Mouse (Mus musculus): Measurements from ENCODE around the gene Clcn1. TPM values are rescaled to one million over a fixed set of nuclear protein-coding genes. Genes with fewer than 3 reads are reported as not detected.

The Clcn1 gene
- 0.94 and 1.9 TPM in 2 replicates for polyA plus RNA-seq (2014; fragmentation: Nextera tagmentation; extraction: Ambion mirVana)

GRCm38 (mm10) chr6:42286448-42286847, at the start of gene Clcn1:
TSS of gene Clcn1 (plus strand) at chr6:42286685.
- no peak within 1 kb of the TSS for H3K27ac ChIP-seq
- no peak within 1 kb of the TSS for H3K4me3 ChIP-seq (replicated peaks; ENCODE audit: low read length)
- ATAC-seq (ENCODE audit: low FRiP score) (peak; percentile 59; the same call in 1 of the 2 replicates), DNase-seq (ENCODE audit: low spot score) (no peak)
- H3K9me3 ChIP-seq (ENCODE audit: control insufficient read depth, low read length) = no peaks in the 10 kb centered on the region
- H3K27me3 ChIP-seq (ENCODE audit: control insufficient read depth, insufficient read depth, low read length) = no peaks in the 10 kb centered on the region
- no peak within 1 kb of the TSS for H3K9ac ChIP-seq
- WGBS = 89% methylated on average over 4 of the region's 5 CpGs
- H3K36me3 ChIP-seq (replicated peaks; ENCODE audit: control insufficient read depth, insufficient read depth) = peaks cover 74% of the 10 kb centered on the region
- H3K4me2 ChIP-seq (replicated peaks) = no peak within 1 kb of the TSS
- no peaks in the 10 kb centered on the region for H3K4me1 ChIP-seq (replicated peaks; ENCODE audit: control insufficient read depth, insufficient read depth, low read length)

GRCm38 (mm10) chr6:42237276-42237805, 49.1 kb upstream of the Clcn1 start:
- ATAC-seq (ENCODE audit: low FRiP score) = no peak
- no peak for DNase-seq (ENCODE audit: low spot score)
- 75% methylated on average over 6 of the region's 6 CpGs for WGBS

GRCm38 (mm10) chr6:42241311-42242045, 45.0 kb upstream of the Clcn1 start:
- H3K4me2 ChIP-seq (replicated peaks) = no peak overlapping the region
- H3K4me1 ChIP-seq (replicated peaks; ENCODE audit: control insufficient read depth, insufficient read depth, low read length) = no peaks in the 10 kb centered on the region
- DNase-seq (ENCODE audit: low spot score) = no peak
- H3K4me3 ChIP-seq (replicated peaks; ENCODE audit: low read length) = no peak overlapping the region
- H3K36me3 ChIP-seq (replicated peaks; ENCODE audit: control insufficient read depth, insufficient read depth) = no peaks in the 10 kb centered on the region
- H3K27me3 ChIP-seq (ENCODE audit: control insufficient read depth, insufficient read depth, low read length) = no peaks in the 10 kb centered on the region
- ATAC-seq (ENCODE audit: low FRiP score) = no peak
- WGBS = 84% methylated on average over 6 of the region's 6 CpGs
- no peak overlapping the region for H3K27ac ChIP-seq
- H3K9me3 ChIP-seq (ENCODE audit: control insufficient read depth, low read length) = no peaks in the 10 kb centered on the region
- no peak overlapping the region for H3K9ac ChIP-seq

More at GRCm38 (mm10) chr6:42237276-42237805, 49.1 kb upstream of the Clcn1 start:
- H3K27ac ChIP-seq = no peak overlapping the region
- no peak overlapping the region for H3K4me3 ChIP-seq (replicated peaks; ENCODE audit: low read length)
- H3K9ac ChIP-seq = no peak overlapping the region
- no peaks in the 10 kb centered on the region for H3K4me1 ChIP-seq (replicated peaks; ENCODE audit: control insufficient read depth, insufficient read depth, low read length)
- no peak overlapping the region for H3K4me2 ChIP-seq (replicated peaks)
- no peaks in the 10 kb centered on the region for H3K27me3 ChIP-seq (ENCODE audit: control insufficient read depth, insufficient read depth, low read length)
- no peaks in the 10 kb centered on the region for H3K36me3 ChIP-seq (replicated peaks; ENCODE audit: control insufficient read depth, insufficient read depth)
- H3K9me3 ChIP-seq (ENCODE audit: control insufficient read depth, low read length) = no peaks in the 10 kb centered on the region

GRCm38 (mm10) chr6:42245711-42246353, 40.7 kb upstream of the Clcn1 start, which contains the start of gene Gstk1:
TSS of gene Gstk1 (plus strand) at chr6:42245935.
- WGBS = 3% methylated on average over 28 of the region's 28 CpGs
- H3K27ac ChIP-seq = no peak within 1 kb of the TSS

GRCm38 (mm10) chr6:42247173-42247572, 39.3 kb upstream of the Clcn1 start:
- peak overlapping the region; percentile 25 for H3K4me3 ChIP-seq (replicated peaks; ENCODE audit: low read length)
- peak overlapping the region; percentile 37 for H3K4me2 ChIP-seq (replicated peaks)
- no peaks in the 10 kb centered on the region for H3K36me3 ChIP-seq (replicated peaks; ENCODE audit: control insufficient read depth, insufficient read depth)
- H3K27me3 ChIP-seq (ENCODE audit: control insufficient read depth, insufficient read depth, low read length) = no peaks in the 10 kb centered on the region
- no peaks in the 10 kb centered on the region for H3K4me1 ChIP-seq (replicated peaks; ENCODE audit: control insufficient read depth, insufficient read depth, low read length)
- H3K27ac ChIP-seq = no peak overlapping the region
- DNase-seq (ENCODE audit: low spot score) (no peak), ATAC-seq (ENCODE audit: low FRiP score) (peak; percentile 35; the same call in 1 of the 2 replicates)
- H3K9ac ChIP-seq = peak overlapping the region; percentile 18; the same call in 1 of the 2 replicates
- WGBS = 7% methylated on average over 8 of the region's 8 CpGs
- H3K9me3 ChIP-seq (ENCODE audit: control insufficient read depth, low read length) = no peaks in the 10 kb centered on the region

More at GRCm38 (mm10) chr6:42245711-42246353, 40.7 kb upstream of the Clcn1 start, which contains the start of gene Gstk1:
- Histone ChIP-seq H3K9me3 (ENCODE audit: control insufficient read depth, low read length) (no peaks in the 10 kb centered on the region), H3K4me3 (replicated peaks; ENCODE audit: low read length) (peak within 1 kb of the TSS; percentile 45), H3K27me3 (ENCODE audit: control insufficient read depth, insufficient read depth, low read length) (no peaks in the 10 kb centered on the region), H3K9ac (peak within 1 kb of the TSS; percentile 46), H3K4me2 (replicated peaks) (peak within 1 kb of the TSS; percentile 70), H3K4me1 (replicated peaks; ENCODE audit: control insufficient read depth, insufficient read depth, low read length) (no peaks in the 10 kb centered on the region), H3K36me3 (replicated peaks; ENCODE audit: control insufficient read depth, insufficient read depth) (no peaks in the 10 kb centered on the region)
- ATAC-seq (ENCODE audit: low FRiP score) = peak; percentile 99
- DNase-seq (ENCODE audit: low spot score) = peak; percentile 79

- Histone ChIP-seq H3K36me3 (replicated peaks; ENCODE audit: control insufficient read depth, insufficient read depth) (no peaks in the 10 kb centered on the region), H3K27me3 (ENCODE audit: control insufficient read depth, insufficient read depth, low read length) (no peaks in the 10 kb centered on the region), H3K27ac (no peak overlapping the region), H3K9me3 (ENCODE audit: control insufficient read depth, low read length) (no peaks in the 10 kb centered on the region), H3K4me2 (replicated peaks) (peak overlapping the region; percentile 37), H3K4me3 (replicated peaks; ENCODE audit: low read length) (peak overlapping the region; percentile 25; the same call in 1 of the 2 replicates), H3K4me1 (replicated peaks; ENCODE audit: control insufficient read depth, insufficient read depth, low read length) (no peaks in the 10 kb centered on the region), H3K9ac (peak overlapping the region; percentile 18; the same call in 1 of the 2 replicates)
- DNase-seq (ENCODE audit: low spot score) (no peak), ATAC-seq (ENCODE audit: low FRiP score) (no peak)
- WGBS = 70% methylated on average over 1 of the region's 1 CpGs
These were observed 38.5 kb upstream of the Clcn1 start for GRCm38 (mm10) chr6:42247981-42248380.

- 87% methylated on average over 4 of the region's 4 CpGs for WGBS
- no peaks in the 10 kb centered on the region for H3K36me3 ChIP-seq (replicated peaks; ENCODE audit: control insufficient read depth, insufficient read depth)
- H3K9me3 ChIP-seq (ENCODE audit: control insufficient read depth, low read length) = no peaks in the 10 kb centered on the region
- H3K27ac ChIP-seq = no peak overlapping the region
- H3K4me3 ChIP-seq (replicated peaks; ENCODE audit: low read length) = no peak overlapping the region
- no peaks in the 10 kb centered on the region for H3K27me3 ChIP-seq (ENCODE audit: control insufficient read depth, insufficient read depth, low read length)
- no peak overlapping the region for H3K4me2 ChIP-seq (replicated peaks)
- H3K9ac ChIP-seq = no peak overlapping the region
- H3K4me1 ChIP-seq (replicated peaks; ENCODE audit: control insufficient read depth, insufficient read depth, low read length) = no peaks in the 10 kb centered on the region
- DNase-seq (ENCODE audit: low spot score) = no peak
- no peak for ATAC-seq (ENCODE audit: low FRiP score)
These were observed 34.7 kb upstream of the Clcn1 start for GRCm38 (mm10) chr6:42251791-42252190.

- H3K4me1 ChIP-seq (replicated peaks; ENCODE audit: control insufficient read depth, insufficient read depth, low read length) = no peaks in the 10 kb centered on the region
- H3K9me3 ChIP-seq (ENCODE audit: control insufficient read depth, low read length) = no peaks in the 10 kb centered on the region
- DNase-seq (ENCODE audit: low spot score) = no peak
- no peak overlapping the region for H3K4me3 ChIP-seq (replicated peaks; ENCODE audit: low read length)
- no peaks in the 10 kb centered on the region for H3K36me3 ChIP-seq (replicated peaks; ENCODE audit: control insufficient read depth, insufficient read depth)
- H3K27ac ChIP-seq = no peak overlapping the region
- 82% methylated on average over 2 of the region's 2 CpGs for WGBS
- no peaks in the 10 kb centered on the region for H3K27me3 ChIP-seq (ENCODE audit: control insufficient read depth, insufficient read depth, low read length)
- no peak overlapping the region for H3K9ac ChIP-seq
- no peak for ATAC-seq (ENCODE audit: low FRiP score)
- H3K4me2 ChIP-seq (replicated peaks) = no peak overlapping the region
These were observed 33.4 kb upstream of the Clcn1 start for GRCm38 (mm10) chr6:42253103-42253502.

GRCm38 (mm10) chr6:42257303-42257863, 29.1 kb upstream of the Clcn1 start:
- H3K4me3 ChIP-seq (replicated peaks; ENCODE audit: low read length) = no peak overlapping the region
- no peaks in the 10 kb centered on the region for H3K9me3 ChIP-seq (ENCODE audit: control insufficient read depth, low read length)
- ATAC-seq (ENCODE audit: low FRiP score) (peak; percentile 73; the same call in 1 of the 2 replicates), DNase-seq (ENCODE audit: low spot score) (peak; percentile 37)
- WGBS = 16% methylated on average over 11 of the region's 11 CpGs
- no peak overlapping the region for H3K27ac ChIP-seq
- H3K36me3 ChIP-seq (replicated peaks; ENCODE audit: control insufficient read depth, insufficient read depth) = no peaks in the 10 kb centered on the region
- H3K4me1 ChIP-seq (replicated peaks; ENCODE audit: control insufficient read depth, insufficient read depth, low read length) = no peaks in the 10 kb centered on the region
- H3K4me2 ChIP-seq (replicated peaks) = no peak overlapping the region
- no peak overlapping the region for H3K9ac ChIP-seq
- no peaks in the 10 kb centered on the region for H3K27me3 ChIP-seq (ENCODE audit: control insufficient read depth, insufficient read depth, low read length)
